Mouse (Mus musculus) colon, adult 2 months (tissue): ENCODE data around the gene Snrpf. TPM values are rescaled to one million over a fixed set of nuclear protein-coding genes. Genes with fewer than 3 reads are reported as not detected.

ENCODE experiments used
- polyA plus RNA-seq: library from polyadenylated mRNA; depleted of rRNA; stranded (reverse); fragments of >200 nt; gene quantifications from 2 replicates; pipeline ENCODE4 v1.2.3, GENCODE M21; 2012; rRNA removed

Snrpf gene
- 38.6 and 57.4 TPM in 2 replicates for polyA plus RNA-seq

GRCm38 (mm10) chr10:93589281-93589848, at the start of gene Snrpf:
Gene Snrpf, minus strand, starts transcription at chr10:93589706.

GRCm38 (mm10) chr10:93540431-93541210, 48.9 kb downstream of the Snrpf start, which contains the start of gene Ccdc38:
Gene Ccdc38, plus strand, starts transcription at chr10:93540632.

GRCm38 (mm10) chr10:93539775-93540430, 49.6 kb downstream of the Snrpf start, which contains the start of gene Amdhd1:
Gene Amdhd1, minus strand, starts transcription at chr10:93540033.

Other genes starting within 250 kb of the Snrpf start
- gene Lta4h, start 136.3 kb downstream of the Snrpf start, polyA plus RNA-seq: 141 and 200 TPM in 2 replicates
- gene Hal, start 100.9 kb downstream of the Snrpf start, polyA plus RNA-seq: 0.05 and 0.56 TPM in 2 replicates
- 0.05 and 0.07 TPM in 2 replicates for gene Amdhd1, start 49.7 kb downstream of the Snrpf start, polyA plus RNA-seq
- not detected in 2 replicates for gene Ccdc38, start 49.1 kb downstream of the Snrpf start, polyA plus RNA-seq
- 10.5 and 11.0 TPM in 2 replicates for gene Ntn4, start 51.0 kb upstream of the Snrpf start, polyA plus RNA-seq
- gene Usp44, start 241.8 kb upstream of the Snrpf start, polyA plus RNA-seq: 0.03 TPM in 1 of 2 replicates, not detected in the other